Mouse (Mus musculus): Measurements from ENCODE around the gene Ackr4.

DNA sequence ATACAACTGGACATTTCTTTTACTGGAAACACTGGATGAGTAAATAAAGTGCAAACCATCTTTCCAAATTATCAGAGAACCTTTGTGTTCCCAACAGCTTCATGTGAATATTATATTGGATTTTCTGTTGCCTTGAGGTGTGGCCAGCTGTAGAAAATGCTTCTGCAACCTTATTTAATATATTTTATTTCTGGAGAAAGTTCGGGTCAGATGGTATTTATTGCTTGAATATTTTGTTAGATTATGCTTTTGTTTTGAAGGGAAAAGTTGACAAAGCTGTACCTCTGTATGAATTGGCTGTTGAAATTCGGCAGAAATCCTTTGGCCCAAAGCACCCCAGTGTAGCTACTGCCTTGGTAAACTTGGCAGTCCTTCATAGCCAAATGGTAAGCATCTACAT, 86.4 kb downstream of the Ackr4 start, which contains the start of gene Gm28305:
- no peak for TF ChIP-seq MYOD1 (IDR thresholded peaks at IDR 0.05; ENCODE audit: control insufficient read depth, insufficient read length, low read depth)
- TF ChIP-seq CTCF (IDR thresholded peaks at IDR 0.05; ENCODE audit: control insufficient read depth, insufficient read depth, insufficient read length) = no peak
- no peak for TF ChIP-seq MAX (IDR thresholded peaks at IDR 0.05)
